Mouse (Mus musculus) MEL (cell line): ENCODE measurements around the gene Fam83g.

Source experiments
- CTCF ChIP-seq, 3 experiments: IDR thresholded peaks in 2 of 3; conservative IDR thresholded peaks in 1 of 3; 2 replicates each; pipeline ENCODE4 v1.5.1; 2011 to 2012; ENCODE audit warnings: low read length in 3 of 3, low read depth in 2 of 3, mild to moderate bottlenecking in 2 of 3, improper control_type of control experiment in 1 of 3, inconsistent platforms in 1 of 3, mixed read lengths in 1 of 3, moderate library complexity in 1 of 3; ENCODE audit not compliant: control insufficient read depth in 1 of 3, insufficient read depth in 1 of 3, poor library complexity in 1 of 3, severe bottlenecking in 1 of 3
- ELF1 ChIP-seq: IDR thresholded peaks from 2 replicates; pipeline ENCODE4 v1.6.1; 2014; ENCODE audit warnings: low read depth, mild to moderate bottlenecking, inconsistent platforms, low read length, improper control_type of control experiment, moderate library complexity
- ETS1 ChIP-seq: IDR thresholded peaks from 2 replicates; pipeline ENCODE4 v1.6.1; 2012; ENCODE audit warnings: low read depth, mild to moderate bottlenecking, inconsistent platforms, low read length, improper control_type of control experiment, moderate library complexity
- HCFC1 ChIP-seq: IDR thresholded peaks from 2 replicates; pipeline ENCODE4 v1.6.1; 2012; ENCODE audit warnings: low read depth, mild to moderate bottlenecking, inconsistent platforms, low read length, improper control_type of control experiment, moderate library complexity
- POLR2A ChIP-seq, 2 experiments: IDR thresholded peaks; 2 replicates each; pipeline ENCODE4 v1.6.1; 2011 to 2012; ENCODE audit warnings: low read length in 2 of 2, mild to moderate bottlenecking in 2 of 2, control low read depth in 1 of 2, improper control_type of control experiment in 1 of 2, low read depth in 1 of 2, moderate library complexity in 1 of 2; ENCODE audit not compliant: control insufficient read depth in 1 of 2, insufficient read depth in 1 of 2, poor library complexity in 1 of 2
- RCOR1 ChIP-seq: IDR thresholded peaks from 2 replicates; pipeline ENCODE4 v1.6.1; 2012; ENCODE audit warnings: low read depth, mild to moderate bottlenecking, inconsistent platforms, low read length, improper control_type of control experiment
- TAL1 ChIP-seq: IDR thresholded peaks from 2 replicates; pipeline ENCODE4 v1.6.1; 2012; ENCODE audit warnings: mild to moderate bottlenecking, inconsistent platforms, low read length, moderate library complexity, mixed read lengths

DNA sequence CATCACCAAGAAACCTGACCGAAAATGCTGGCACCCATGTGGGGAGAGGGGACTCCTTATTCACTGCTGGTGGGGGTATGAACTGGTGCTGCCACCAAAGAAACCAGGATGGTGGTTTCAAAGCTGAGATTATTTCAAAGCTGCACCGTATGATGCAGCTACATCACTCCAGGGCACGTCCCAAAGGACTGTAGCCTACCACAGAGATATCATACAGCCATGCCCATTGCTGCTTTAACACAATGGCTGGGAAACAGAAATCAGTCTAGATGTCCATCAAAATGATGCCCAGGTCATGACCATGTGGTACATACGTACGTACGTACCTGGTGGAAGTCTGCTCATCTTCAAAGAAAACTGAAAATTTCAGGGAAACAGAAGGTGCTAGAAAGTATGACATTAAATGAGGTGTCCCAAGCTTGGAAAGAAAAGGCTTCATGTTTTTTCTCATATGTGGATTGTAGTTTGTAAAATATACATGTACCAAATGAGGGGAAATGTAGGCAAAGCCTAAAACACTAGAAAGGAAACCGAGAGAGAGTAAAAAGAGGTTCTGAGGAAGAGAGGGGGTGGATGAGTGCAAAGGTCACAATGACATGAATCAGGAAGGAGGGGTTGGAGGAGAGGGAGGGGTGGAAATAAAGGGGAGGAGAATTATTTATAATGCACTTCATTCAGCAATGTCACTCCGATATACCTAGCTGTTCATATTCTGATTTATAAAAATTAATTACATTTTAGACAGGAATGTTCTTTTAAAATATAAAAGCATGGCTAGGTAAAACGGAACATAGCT, 33.2 kb upstream of the Fam83g start:
- TF ChIP-seq ETS1 (no peak), ELF1 (no peak), CTCF (IDR thresholded peaks at IDR 0.05 in 2 of 3, conservative IDR thresholded peaks at IDR 0.05 in 1 of 3; ENCODE audit: control insufficient read depth in 1 of 3, insufficient read depth in 1 of 3, low read depth in 2 of 3, low read length in 3 of 3, poor library complexity in 1 of 3, severe bottlenecking in 1 of 3) (no peak), RCOR1 (no peak), HCFC1 (no peak), POLR2A (IDR thresholded peaks at IDR 0.05; ENCODE audit: control insufficient read depth in 1 of 2, insufficient read depth in 1 of 2, low read depth in 1 of 2, low read length in 2 of 2, poor library complexity in 1 of 2) (no peak), TAL1 (no peak)
